Mouse (Mus musculus): ENCODE measurements around the gene Rab3il1. TPM values are rescaled to one million over a fixed set of nuclear protein-coding genes. Genes with fewer than 3 reads are reported as not detected.

Gene Rab3il1
- polyA plus RNA-seq (2014; fragmentation: Nextera tagmentation; extraction: Ambion mirVana): 30.0 and 32.7 TPM in 2 replicates

GRCm38 (mm10) chr19:10001206-10001969, at the start of gene Rab3il1, which contains the start of gene Best1:
TSS of gene Rab3il1 (plus strand) at chr19:10001669.
TSS of gene Best1 (minus strand) at chr19:10001633.
- Histone ChIP-seq H3K4me2 (ENCODE audit: low read length) (no peak within 1 kb of the TSS), H3K4me1 (replicated peaks; ENCODE audit: control insufficient read depth, insufficient read depth, low read length) (no peaks in the 10 kb centered on the region), H3K9ac (ENCODE audit: low read length) (no peak within 1 kb of the TSS), H3K4me3 (ENCODE audit: low read depth, low read length) (no peak within 1 kb of the TSS), H3K27ac (ENCODE audit: low read depth) (no peak within 1 kb of the TSS), H3K27me3 (replicated peaks; ENCODE audit: control insufficient read depth, insufficient read depth, low read length) (no peaks in the 10 kb centered on the region), H3K36me3 (ENCODE audit: control insufficient read depth, insufficient read depth, low read length) (no peaks in the 10 kb centered on the region), H3K9me3 (ENCODE audit: control insufficient read depth, low read length) (0 out of 2 replicates have a peak, but pooled peaks cover 4% of the 10 kb centered on the region)
- DNase-seq (ENCODE audit: low spot score) (no peak), ATAC-seq (replicated peaks; ENCODE audit: low FRiP score, low TSS enrichment, low read depth) (no peak)
- WGBS: 80% methylated on average over 7 of the region's 7 CpGs

GRCm38 (mm10) chr19:9952390-9952789, 49.1 kb upstream of the Rab3il1 start:
- Histone ChIP-seq H3K27me3 (replicated peaks; ENCODE audit: control insufficient read depth, insufficient read depth, low read length) (no peaks in the 10 kb centered on the region), H3K4me1 (replicated peaks; ENCODE audit: control insufficient read depth, insufficient read depth, low read length) (peaks cover 13% of the 10 kb centered on the region), H3K4me3 (ENCODE audit: low read depth, low read length) (no peak overlapping the region), H3K27ac (ENCODE audit: low read depth) (no peak overlapping the region), H3K4me2 (ENCODE audit: low read length) (no peak overlapping the region), H3K36me3 (ENCODE audit: control insufficient read depth, insufficient read depth, low read length) (no peaks in the 10 kb centered on the region), H3K9me3 (ENCODE audit: control insufficient read depth, low read length) (no peaks in the 10 kb centered on the region), H3K9ac (ENCODE audit: low read length) (no peak overlapping the region)
- DNase-seq (ENCODE audit: low spot score): no peak
- no peak for ATAC-seq (replicated peaks; ENCODE audit: low FRiP score, low TSS enrichment, low read depth)
- WGBS: 84% methylated on average over 3 of the region's 3 CpGs

GRCm38 (mm10) chr19:9952912-9953311, 48.6 kb upstream of the Rab3il1 start:
- WGBS: 82% methylated on average over 3 of the region's 3 CpGs
- Histone ChIP-seq H3K9me3 (ENCODE audit: control insufficient read depth, low read length) (no peaks in the 10 kb centered on the region), H3K4me2 (ENCODE audit: low read length) (no peak overlapping the region), H3K4me3 (ENCODE audit: low read depth, low read length) (no peak overlapping the region), H3K36me3 (ENCODE audit: control insufficient read depth, insufficient read depth, low read length) (no peaks in the 10 kb centered on the region), H3K27me3 (replicated peaks; ENCODE audit: control insufficient read depth, insufficient read depth, low read length) (no peaks in the 10 kb centered on the region), H3K27ac (ENCODE audit: low read depth) (no peak overlapping the region), H3K9ac (ENCODE audit: low read length) (no peak overlapping the region), H3K4me1 (replicated peaks; ENCODE audit: control insufficient read depth, insufficient read depth, low read length) (peaks cover 13% of the 10 kb centered on the region)
- ATAC-seq (replicated peaks; ENCODE audit: low FRiP score, low TSS enrichment, low read depth) (no peak), DNase-seq (ENCODE audit: low spot score) (no peak)

- H3K4me2 ChIP-seq (ENCODE audit: low read length): peak overlapping the region; percentile 31
- H3K36me3 ChIP-seq (ENCODE audit: control insufficient read depth, insufficient read depth, low read length): no peaks in the 10 kb centered on the region
- DNase-seq (ENCODE audit: low spot score) (peak; percentile 72), ATAC-seq (replicated peaks; ENCODE audit: low FRiP score, low TSS enrichment, low read depth) (peak; percentile 80)
- peaks cover 13% of the 10 kb centered on the region for H3K4me1 ChIP-seq (replicated peaks; ENCODE audit: control insufficient read depth, insufficient read depth, low read length)
- no peak overlapping the region; the same call in 1 of the 2 replicates for H3K9ac ChIP-seq (ENCODE audit: low read length)
- H3K27ac ChIP-seq (ENCODE audit: low read depth): peak overlapping the region; percentile 84
- H3K4me3 ChIP-seq (ENCODE audit: low read depth, low read length): no peak overlapping the region
- no peaks in the 10 kb centered on the region for H3K27me3 ChIP-seq (replicated peaks; ENCODE audit: control insufficient read depth, insufficient read depth, low read length)
- H3K9me3 ChIP-seq (ENCODE audit: control insufficient read depth, low read length): no peaks in the 10 kb centered on the region
- 25% methylated on average over 7 of the region's 7 CpGs for WGBS
Observed at GRCm38 (mm10) chr19:9954055-9954810, 47.2 kb upstream of the Rab3il1 start.

GRCm38 (mm10) chr19:9954811-9955202, 46.7 kb upstream of the Rab3il1 start:
- Histone ChIP-seq H3K4me2 (ENCODE audit: low read length) (peak overlapping the region; percentile 31), H3K9ac (ENCODE audit: low read length) (peak overlapping the region; percentile 36), H3K36me3 (ENCODE audit: control insufficient read depth, insufficient read depth, low read length) (no peaks in the 10 kb centered on the region), H3K4me3 (ENCODE audit: low read depth, low read length) (no peak overlapping the region), H3K4me1 (replicated peaks; ENCODE audit: control insufficient read depth, insufficient read depth, low read length) (peaks cover 13% of the 10 kb centered on the region), H3K27ac (ENCODE audit: low read depth) (peak overlapping the region; percentile 84), H3K27me3 (replicated peaks; ENCODE audit: control insufficient read depth, insufficient read depth, low read length) (no peaks in the 10 kb centered on the region), H3K9me3 (ENCODE audit: control insufficient read depth, low read length) (no peaks in the 10 kb centered on the region)
- 28% methylated on average over 5 of the region's 5 CpGs for WGBS
- DNase-seq (ENCODE audit: low spot score) (peak; percentile 71), ATAC-seq (replicated peaks; ENCODE audit: low FRiP score, low TSS enrichment, low read depth) (peak; percentile 23; the same call in 1 of the 2 replicates)

GRCm38 (mm10) chr19:9955438-9955837, 46.0 kb upstream of the Rab3il1 start:
- H3K9ac ChIP-seq (ENCODE audit: low read length): no peak overlapping the region
- H3K4me2 ChIP-seq (ENCODE audit: low read length): no peak overlapping the region
- 74% methylated on average over 1 of the region's 1 CpGs for WGBS

GRCm38 (mm10) chr19:9956624-9957388, 44.7 kb upstream of the Rab3il1 start:
- H3K4me1 ChIP-seq (replicated peaks; ENCODE audit: control insufficient read depth, insufficient read depth, low read length): peaks cover 13% of the 10 kb centered on the region
- WGBS: 75% methylated on average over 4 of the region's 4 CpGs
- H3K9me3 ChIP-seq (ENCODE audit: control insufficient read depth, low read length): no peaks in the 10 kb centered on the region
- H3K4me2 ChIP-seq (ENCODE audit: low read length): no peak overlapping the region
- H3K27me3 ChIP-seq (replicated peaks; ENCODE audit: control insufficient read depth, insufficient read depth, low read length): no peaks in the 10 kb centered on the region
- ATAC-seq (replicated peaks; ENCODE audit: low FRiP score, low TSS enrichment, low read depth): no peak
- DNase-seq (ENCODE audit: low spot score): no peak
- no peaks in the 10 kb centered on the region for H3K36me3 ChIP-seq (ENCODE audit: control insufficient read depth, insufficient read depth, low read length)
- no peak overlapping the region for H3K4me3 ChIP-seq (ENCODE audit: low read depth, low read length)
- H3K27ac ChIP-seq (ENCODE audit: low read depth): no peak overlapping the region
- no peak overlapping the region for H3K9ac ChIP-seq (ENCODE audit: low read length)

More at GRCm38 (mm10) chr19:9955438-9955837, 46.0 kb upstream of the Rab3il1 start:
- H3K4me3 ChIP-seq (ENCODE audit: low read depth, low read length): no peak overlapping the region
- H3K27me3 ChIP-seq (replicated peaks; ENCODE audit: control insufficient read depth, insufficient read depth, low read length): no peaks in the 10 kb centered on the region
- DNase-seq (ENCODE audit: low spot score): no peak
- no peak for ATAC-seq (replicated peaks; ENCODE audit: low FRiP score, low TSS enrichment, low read depth)
- H3K4me1 ChIP-seq (replicated peaks; ENCODE audit: control insufficient read depth, insufficient read depth, low read length): peaks cover 13% of the 10 kb centered on the region
- no peaks in the 10 kb centered on the region for H3K36me3 ChIP-seq (ENCODE audit: control insufficient read depth, insufficient read depth, low read length)
- no peaks in the 10 kb centered on the region for H3K9me3 ChIP-seq (ENCODE audit: control insufficient read depth, low read length)
- H3K27ac ChIP-seq (ENCODE audit: low read depth): peak overlapping the region; percentile 84

GRCm38 (mm10) chr19:9957965-9958364, 43.5 kb upstream of the Rab3il1 start:
- WGBS: 89% methylated on average over 5 of the region's 5 CpGs
- H3K27ac ChIP-seq (ENCODE audit: low read depth): no peak overlapping the region
- ATAC-seq (replicated peaks; ENCODE audit: low FRiP score, low TSS enrichment, low read depth) (no peak), DNase-seq (ENCODE audit: low spot score) (no peak)
- no peaks in the 10 kb centered on the region for H3K9me3 ChIP-seq (ENCODE audit: control insufficient read depth, low read length)
- H3K4me3 ChIP-seq (ENCODE audit: low read depth, low read length): no peak overlapping the region
- peaks cover 13% of the 10 kb centered on the region for H3K4me1 ChIP-seq (replicated peaks; ENCODE audit: control insufficient read depth, insufficient read depth, low read length)
- no peak overlapping the region for H3K9ac ChIP-seq (ENCODE audit: low read length)
- H3K36me3 ChIP-seq (ENCODE audit: control insufficient read depth, insufficient read depth, low read length): no peaks in the 10 kb centered on the region
- no peaks in the 10 kb centered on the region for H3K27me3 ChIP-seq (replicated peaks; ENCODE audit: control insufficient read depth, insufficient read depth, low read length)
- H3K4me2 ChIP-seq (ENCODE audit: low read length): no peak overlapping the region

All from intestine, embryonic 14.5 days (tissue).